Mouse (Mus musculus): ENCODE measurements around the gene Rab27a. TPM values are rescaled to one million over a fixed set of nuclear protein-coding genes. Genes with fewer than 3 reads are reported as not detected.

The Rab27a gene
- polyA plus RNA-seq, 1 experiment from 2014 or later = 1.2 TPM

Small RNA genes within 50 kb of the gene (microRNA-seq; reads per million reads assigned to microRNA genes)
- not detected for gene Gm27353

Other genes with a start within 250 kb of the Rab27a start
- 3.4 and 4.6 TPM in 2 replicates for gene Prtg, start 238.0 kb upstream of the Rab27a start, polyA plus RNA-seq (2014; fragmentation: Nextera tagmentation; extraction: Ambion mirVana)
- 5.4 and 7.2 TPM in 2 replicates for gene Pygo1, start 119.2 kb upstream of the Rab27a start, polyA plus RNA-seq (2014; fragmentation: Nextera tagmentation; extraction: Ambion mirVana)
- 1.8 and 2.1 TPM in 2 replicates for gene Dyx1c1, start 86.1 kb upstream of the Rab27a start, polyA plus RNA-seq (2014; fragmentation: Nextera tagmentation; extraction: Ambion mirVana)
- not detected in 2 replicates for gene Gm44503, start 86.0 kb upstream of the Rab27a start, polyA plus RNA-seq (2014; fragmentation: Nextera tagmentation; extraction: Ambion mirVana)
- gene Ccpg1os, start 59.5 kb upstream of the Rab27a start, polyA plus RNA-seq (2014; fragmentation: Nextera tagmentation; extraction: Ambion mirVana) = 19.3 and 27.5 TPM in 2 replicates
- gene Ccpg1, start 59.4 kb upstream of the Rab27a start, polyA plus RNA-seq (2014; fragmentation: Nextera tagmentation; extraction: Ambion mirVana) = 17.1 and 29.7 TPM in 2 replicates
- gene Pigb, start 4.5 kb upstream of the Rab27a start, polyA plus RNA-seq (2014; fragmentation: Nextera tagmentation; extraction: Ambion mirVana) = 12.7 and 18.9 TPM in 2 replicates
- gene Khdc3, start 57.0 kb downstream of the Rab27a start, polyA plus RNA-seq (2014; fragmentation: Nextera tagmentation; extraction: Ambion mirVana) = 0.14 TPM in 1 of 2 replicates, not detected in the other
- not detected in 2 replicates for gene Gm20509, start 57.6 kb downstream of the Rab27a start, polyA plus RNA-seq (2014; fragmentation: Nextera tagmentation; extraction: Ambion mirVana)
- 149 and 176 TPM in 2 replicates for gene Rsl24d1, start 68.6 kb downstream of the Rab27a start, polyA plus RNA-seq (2014; fragmentation: Nextera tagmentation; extraction: Ambion mirVana)

Data from kidney, embryonic 14.5 days (tissue).